Mouse (Mus musculus): Measurements from ENCODE around the gene Usp6nl.

Usp6nl gene

GRCm38 (mm10) chr2:6423661-6424550 is 101.4 kb downstream of the Usp6nl start:
- no peak for DNase-seq

- no peak for DNase-seq
Measured at GRCm38 (mm10) chr2:6424851-6425250, 102.4 kb downstream of the Usp6nl start.

GRCm38 (mm10) chr2:6436085-6436950 is 113.9 kb downstream of the Usp6nl start:
- peak in 1 of 2 experiments; percentile 57 for DNase-seq

- DNase-seq, result no peak
Measured at GRCm38 (mm10) chr2:6441688-6442087, 119.2 kb downstream of the Usp6nl start.

GRCm38 (mm10) chr2:6442302-6442701 is 119.8 kb downstream of the Usp6nl start:
- DNase-seq, result no peak

GRCm38 (mm10) chr2:6444015-6444414 is 121.5 kb downstream of the Usp6nl start:
- no peak for DNase-seq

GRCm38 (mm10) chr2:6444723-6445169 is 122.3 kb downstream of the Usp6nl start:
- no peak for DNase-seq

GRCm38 (mm10) chr2:6445858-6446257 is 123.4 kb downstream of the Usp6nl start:
- DNase-seq, result no peak

- no peak for DNase-seq
Measured at GRCm38 (mm10) chr2:6448880-6449279, 126.4 kb downstream of the Usp6nl start.

GRCm38 (mm10) chr2:6449656-6450055 is 127.2 kb downstream of the Usp6nl start:
- DNase-seq, result no peak

- DNase-seq, result no peak
Measured at GRCm38 (mm10) chr2:6450544-6450943, 128.1 kb downstream of the Usp6nl start.

GRCm38 (mm10) chr2:6454941-6455516 is 132.6 kb downstream of the Usp6nl start:
- no peak for DNase-seq

- DNase-seq, result peak; percentile 10 to 62
Measured at GRCm38 (mm10) chr2:6459282-6460047, 137.0 kb downstream of the Usp6nl start.

GRCm38 (mm10) chr2:6462306-6462705 is 139.8 kb downstream of the Usp6nl start:
- DNase-seq, result no peak

GRCm38 (mm10) chr2:6463772-6464661 is 141.6 kb downstream of the Usp6nl start:
- DNase-seq, result peak; percentile 70 to 81

GRCm38 (mm10) chr2:6466396-6466795 is 143.9 kb downstream of the Usp6nl start:
- DNase-seq, result no peak

- DNase-seq, result no peak
Measured at GRCm38 (mm10) chr2:6467318-6467717, 144.9 kb downstream of the Usp6nl start.

- peak; percentile 78 to 92 for DNase-seq
Measured at GRCm38 (mm10) chr2:6469164-6469563, 146.7 kb downstream of the Usp6nl start.

GRCm38 (mm10) chr2:6471110-6471611 is 148.7 kb downstream of the Usp6nl start:
- peak; percentile 13 to 53 for DNase-seq

GRCm38 (mm10) chr2:6473829-6474228 is 151.4 kb downstream of the Usp6nl start:
- DNase-seq, result no peak

- no peak for DNase-seq
Measured at GRCm38 (mm10) chr2:6477884-6478283, 155.4 kb downstream of the Usp6nl start.
